Mouse (Mus musculus): ENCODE data around the gene Dusp19. TPM values are rescaled to one million over a fixed set of nuclear protein-coding genes. Genes with fewer than 3 reads are reported as not detected.
A peak's percentile ranks its signal among the peaks of the same experiment; 100 is the strongest.

The Dusp19 gene
- total and polyA plus RNA-seq, 2 experiments from 2014 or later, result 11.4 to 17.5 TPM

GRCm38 (mm10) chr2:80603771-80604426 lies 12.9 kb upstream of the Dusp19 start:
- 70% methylated on average over 19 of the region's 19 CpGs for WGBS
- ATAC-seq (no peak), DNase-seq (ENCODE audit: low spot score) (peak; percentile 23)
- Histone ChIP-seq H3K4me1 (ENCODE audit: insufficient read depth, low read length) (no peaks in the 10 kb centered on the region), H3K4me2 (ENCODE audit: low read depth, low read length) (no peak overlapping the region), H3K4me3 (ENCODE audit: low read length) (no peak overlapping the region), H3K36me3 (ENCODE audit: insufficient read depth, low read length) (no peaks in the 10 kb centered on the region), H3K27me3 (ENCODE audit: insufficient read depth, low read length) (no peaks in the 10 kb centered on the region), H3K27ac (no peak overlapping the region; the same call in 1 of the 2 replicates), H3K9me3 (ENCODE audit: low read length) (no peaks in the 10 kb centered on the region), H3K9ac (replicated peaks; ENCODE audit: low read length) (no peak overlapping the region)
- no peak for TF ChIP-seq CTCF (IDR thresholded peaks at IDR 0.05; ENCODE audit: low read depth)

GRCm38 (mm10) chr2:80612286-80612685 lies 4.6 kb upstream of the Dusp19 start:
- no peaks in the 10 kb centered on the region for H3K36me3 ChIP-seq (ENCODE audit: insufficient read depth, low read length)
- no peaks in the 10 kb centered on the region for H3K4me1 ChIP-seq (ENCODE audit: insufficient read depth, low read length)
- 68% methylated on average over 1 of the region's 1 CpGs for WGBS
- H3K9me3 ChIP-seq (ENCODE audit: low read length), result no peaks in the 10 kb centered on the region
- H3K27me3 ChIP-seq (ENCODE audit: insufficient read depth, low read length), result no peaks in the 10 kb centered on the region
- no peak overlapping the region for H3K9ac ChIP-seq (replicated peaks; ENCODE audit: low read length)
- TF ChIP-seq CTCF (IDR thresholded peaks at IDR 0.05; ENCODE audit: low read depth), result no peak
- no peak for ATAC-seq
- no peak overlapping the region for H3K4me3 ChIP-seq (ENCODE audit: low read length)
- H3K27ac ChIP-seq, result no peak overlapping the region
- peak; percentile 15 for DNase-seq (ENCODE audit: low spot score)
- H3K4me2 ChIP-seq (ENCODE audit: low read depth, low read length), result no peak overlapping the region

GRCm38 (mm10) chr2:80612796-80613195 lies 4.0 kb upstream of the Dusp19 start:
- Histone ChIP-seq H3K36me3 (ENCODE audit: insufficient read depth, low read length) (no peaks in the 10 kb centered on the region), H3K9ac (replicated peaks; ENCODE audit: low read length) (no peak overlapping the region), H3K4me2 (ENCODE audit: low read depth, low read length) (no peak overlapping the region), H3K27me3 (ENCODE audit: insufficient read depth, low read length) (no peaks in the 10 kb centered on the region), H3K4me3 (ENCODE audit: low read length) (no peak overlapping the region), H3K9me3 (ENCODE audit: low read length) (no peaks in the 10 kb centered on the region), H3K27ac (no peak overlapping the region), H3K4me1 (ENCODE audit: insufficient read depth, low read length) (peaks cover 2% of the 10 kb centered on the region; the same call in 1 of the 2 replicates)
- peak; percentile 56 for DNase-seq (ENCODE audit: low spot score)
- no peak for TF ChIP-seq CTCF (IDR thresholded peaks at IDR 0.05; ENCODE audit: low read depth)
- 54% methylated on average over 2 of the region's 2 CpGs for WGBS
- ATAC-seq, result no peak

- no peak overlapping the region for H3K27ac ChIP-seq
- 91% methylated on average over 3 of the region's 3 CpGs for WGBS
- H3K27me3 ChIP-seq (ENCODE audit: insufficient read depth, low read length), result no peaks in the 10 kb centered on the region
- no peak for DNase-seq (ENCODE audit: low spot score)
- no peak overlapping the region for H3K4me3 ChIP-seq (ENCODE audit: low read length)
- H3K9me3 ChIP-seq (ENCODE audit: low read length), result no peaks in the 10 kb centered on the region
- H3K9ac ChIP-seq (replicated peaks; ENCODE audit: low read length), result no peak overlapping the region
- peaks cover 5% of the 10 kb centered on the region; the same call in 1 of the 2 replicates for H3K4me1 ChIP-seq (ENCODE audit: insufficient read depth, low read length)
- ATAC-seq, result no peak
- no peaks in the 10 kb centered on the region for H3K36me3 ChIP-seq (ENCODE audit: insufficient read depth, low read length)
- TF ChIP-seq CTCF (IDR thresholded peaks at IDR 0.05; ENCODE audit: low read depth), result no peak
- no peak overlapping the region for H3K4me2 ChIP-seq (ENCODE audit: low read depth, low read length)
Observed at GRCm38 (mm10) chr2:80618991-80619390, 2.1 kb downstream of the Dusp19 start.

- H3K4me2 ChIP-seq (ENCODE audit: low read depth, low read length), result no peak overlapping the region
- peaks cover 5% of the 10 kb centered on the region; the same call in 1 of the 2 replicates for H3K4me1 ChIP-seq (ENCODE audit: insufficient read depth, low read length)
- ATAC-seq (no peak), DNase-seq (ENCODE audit: low spot score) (no peak)
- H3K36me3 ChIP-seq (ENCODE audit: insufficient read depth, low read length), result peaks cover 3% of the 10 kb centered on the region; the same call in 1 of the 2 replicates
- no peak overlapping the region for H3K27ac ChIP-seq
- H3K27me3 ChIP-seq (ENCODE audit: insufficient read depth, low read length), result no peaks in the 10 kb centered on the region
- H3K9me3 ChIP-seq (ENCODE audit: low read length), result no peaks in the 10 kb centered on the region
- TF ChIP-seq CTCF (IDR thresholded peaks at IDR 0.05; ENCODE audit: low read depth), result no peak
- 77% methylated on average over 3 of the region's 3 CpGs for WGBS
- H3K9ac ChIP-seq (replicated peaks; ENCODE audit: low read length), result no peak overlapping the region
- no peak overlapping the region for H3K4me3 ChIP-seq (ENCODE audit: low read length)
Observed at GRCm38 (mm10) chr2:80621921-80622320, 5.1 kb downstream of the Dusp19 start.

- Histone ChIP-seq H3K9ac (replicated peaks; ENCODE audit: low read length) (no peak overlapping the region), H3K9me3 (ENCODE audit: low read length) (no peaks in the 10 kb centered on the region), H3K27ac (no peak overlapping the region), H3K4me1 (ENCODE audit: insufficient read depth, low read length) (no peaks in the 10 kb centered on the region), H3K4me3 (ENCODE audit: low read length) (no peak overlapping the region), H3K27me3 (ENCODE audit: insufficient read depth, low read length) (no peaks in the 10 kb centered on the region), H3K36me3 (ENCODE audit: insufficient read depth, low read length) (peaks cover 3% of the 10 kb centered on the region; the same call in 1 of the 2 replicates), H3K4me2 (ENCODE audit: low read depth, low read length) (no peak overlapping the region)
- ATAC-seq (no peak), DNase-seq (ENCODE audit: low spot score) (no peak)
- no peak for TF ChIP-seq CTCF (IDR thresholded peaks at IDR 0.05; ENCODE audit: low read depth)
- 92% methylated on average over 4 of the region's 4 CpGs for WGBS
Observed at GRCm38 (mm10) chr2:80624523-80624922, 7.7 kb downstream of the Dusp19 start.

- H3K36me3 ChIP-seq (ENCODE audit: insufficient read depth, low read length), result no peaks in the 10 kb centered on the region
- H3K4me1 ChIP-seq (ENCODE audit: insufficient read depth, low read length), result no peaks in the 10 kb centered on the region
- H3K4me2 ChIP-seq (ENCODE audit: low read depth, low read length), result no peak overlapping the region
- no peak overlapping the region for H3K9ac ChIP-seq (replicated peaks; ENCODE audit: low read length)
- 94% methylated on average over 13 of the region's 13 CpGs for WGBS
- ATAC-seq (no peak), DNase-seq (ENCODE audit: low spot score) (no peak)
- no peaks in the 10 kb centered on the region for H3K27me3 ChIP-seq (ENCODE audit: insufficient read depth, low read length)
- no peak overlapping the region for H3K27ac ChIP-seq
- TF ChIP-seq CTCF (IDR thresholded peaks at IDR 0.05; ENCODE audit: low read depth), result no peak
- no peak overlapping the region for H3K4me3 ChIP-seq (ENCODE audit: low read length)
- no peaks in the 10 kb centered on the region for H3K9me3 ChIP-seq (ENCODE audit: low read length)
Observed at GRCm38 (mm10) chr2:80632336-80633026, 15.6 kb downstream of the Dusp19 start.
